Mouse (Mus musculus): ENCODE data around the gene Rftn2. TPM values are rescaled to one million over a fixed set of nuclear protein-coding genes. Genes with fewer than 3 reads are reported as not detected.

The Rftn2 gene
- polyA plus RNA-seq, 1 experiment from 2014 or later, result 9.2 TPM

GRCm38 (mm10) chr1:55236890-55237642, 10.5 kb upstream of the Rftn2 start, which contains the start of gene Mars2:
Gene Mars2, plus strand, starts transcription at chr1:55237177.
- no peaks in the 10 kb centered on the region for H3K9me3 ChIP-seq (ENCODE audit: control insufficient read depth, low read length)
- H3K27ac ChIP-seq (replicated peaks in 1 of 2; ENCODE audit: control insufficient read depth in 1 of 2, insufficient read depth in 1 of 2, low read depth in 2 of 2, low read length in 2 of 2), result peak within 1 kb of the TSS; percentile 71 to 77
- H3K4me1 ChIP-seq (ENCODE audit: control insufficient read depth in 2 of 2, insufficient read depth in 2 of 2, low read length in 2 of 2), result peaks cover 5 to 15% of the 10 kb centered on the region in 2 experiments; a peak in 3 of 4 replicates
- H3K9ac ChIP-seq (ENCODE audit: low read length), result peak within 1 kb of the TSS; percentile 86
- no peaks in the 10 kb centered on the region for H3K27me3 ChIP-seq (ENCODE audit: control insufficient read depth, insufficient read depth, low read length)
- peak; percentile 97 for ATAC-seq (ENCODE audit: insufficient number of reproducible peaks, insufficient read depth, low FRiP score, low read depth)
- peak within 1 kb of the TSS; percentile 99 for H3K4me2 ChIP-seq (ENCODE audit: low read length)
- H3K36me3 ChIP-seq (ENCODE audit: control insufficient read depth, insufficient read depth, low read length), result no peaks in the 10 kb centered on the region
- peak within 1 kb of the TSS; percentile 88 to 99 for H3K4me3 ChIP-seq (ENCODE audit: control insufficient read depth in 1 of 2, insufficient read depth in 1 of 2, low read depth in 1 of 2, low read length in 2 of 2)
- under 1% methylated on average over 78 of the region's 82 CpGs for WGBS

DNA sequence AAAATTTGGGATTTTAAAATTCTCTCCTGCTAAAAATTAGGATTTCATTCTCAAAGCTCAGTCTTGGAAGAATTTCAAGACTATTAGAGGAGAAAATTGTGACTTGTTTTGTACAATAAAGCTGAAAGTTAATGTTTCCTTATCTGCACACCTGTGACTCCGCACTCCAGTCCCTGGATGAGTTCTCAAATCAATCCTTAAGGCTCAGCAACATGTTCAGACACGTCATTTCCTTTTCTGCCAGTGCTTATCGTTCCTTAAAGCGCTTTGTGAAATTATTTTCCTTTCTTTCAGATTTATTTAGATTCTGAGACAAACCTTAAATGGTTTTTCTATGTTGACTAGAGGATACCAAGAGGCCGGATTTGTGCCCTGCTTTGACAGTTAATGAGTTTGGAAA, 9.9 kb upstream of the Rftn2 start:
- Histone ChIP-seq H3K27ac (replicated peaks in 1 of 2; ENCODE audit: control insufficient read depth in 1 of 2, insufficient read depth in 1 of 2, low read depth in 2 of 2, low read length in 2 of 2) (peak overlapping the region in 1 of 2 experiments; percentile 53; a peak in 1 of 4 replicates), H3K9ac (ENCODE audit: low read length) (peak overlapping the region; percentile 44), H3K4me3 (ENCODE audit: control insufficient read depth in 1 of 2, insufficient read depth in 1 of 2, low read depth in 1 of 2, low read length in 2 of 2) (peak overlapping the region; percentile 46 to 88), H3K27me3 (ENCODE audit: control insufficient read depth, insufficient read depth, low read length) (no peaks in the 10 kb centered on the region), H3K9me3 (ENCODE audit: control insufficient read depth, low read length) (no peaks in the 10 kb centered on the region), H3K4me2 (ENCODE audit: low read length) (peak overlapping the region; percentile 99), H3K36me3 (ENCODE audit: control insufficient read depth, insufficient read depth, low read length) (no peaks in the 10 kb centered on the region), H3K4me1 (ENCODE audit: control insufficient read depth in 2 of 2, insufficient read depth in 2 of 2, low read length in 2 of 2) (peaks cover 5 to 15% of the 10 kb centered on the region in 2 experiments; a peak in 3 of 4 replicates)
- no peak for ATAC-seq (ENCODE audit: insufficient number of reproducible peaks, insufficient read depth, low FRiP score, low read depth)
- WGBS, result 37% methylated on average over 5 of the region's 5 CpGs

DNA sequence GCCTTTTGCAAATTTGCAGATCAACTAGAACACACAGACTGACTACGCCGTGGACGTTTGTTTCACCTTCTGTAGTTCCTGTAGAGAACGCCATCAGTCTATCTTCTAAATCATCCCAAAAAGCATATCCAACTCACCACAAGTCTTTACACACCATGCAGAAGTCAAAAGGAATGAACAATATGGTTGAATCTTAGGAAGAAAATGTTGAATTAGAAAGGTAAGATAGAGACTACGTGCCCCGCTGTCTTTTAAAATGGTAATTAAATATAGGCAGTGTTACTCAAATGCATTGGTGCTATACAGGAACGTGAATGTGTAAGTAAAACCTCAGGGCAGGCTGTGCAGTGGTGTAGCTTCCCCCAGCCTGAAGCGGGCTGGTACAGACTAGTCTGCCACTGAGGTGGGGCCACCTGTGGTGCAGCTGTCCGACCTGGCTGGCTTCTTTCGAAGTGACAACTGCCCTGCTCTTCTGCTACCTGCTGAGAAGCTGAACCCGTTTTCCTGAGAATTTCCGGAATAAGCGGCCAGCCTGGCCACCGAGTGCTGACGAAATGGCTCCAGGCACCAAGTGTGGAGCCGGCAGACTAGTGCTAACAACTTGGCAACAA, 8.4 kb upstream of the Rftn2 start:
- no peak for ATAC-seq (ENCODE audit: insufficient number of reproducible peaks, insufficient read depth, low FRiP score, low read depth)
- Histone ChIP-seq H3K27me3 (ENCODE audit: control insufficient read depth, insufficient read depth, low read length) (no peaks in the 10 kb centered on the region), H3K4me3 (ENCODE audit: control insufficient read depth in 1 of 2, insufficient read depth in 1 of 2, low read depth in 1 of 2, low read length in 2 of 2) (no peak overlapping the region), H3K9me3 (ENCODE audit: control insufficient read depth, low read length) (no peaks in the 10 kb centered on the region), H3K9ac (ENCODE audit: low read length) (no peak overlapping the region), H3K4me2 (ENCODE audit: low read length) (no peak overlapping the region), H3K4me1 (ENCODE audit: control insufficient read depth in 2 of 2, insufficient read depth in 2 of 2, low read length in 2 of 2) (peaks cover 5 to 15% of the 10 kb centered on the region in 2 experiments; a peak in 3 of 4 replicates), H3K27ac (replicated peaks in 1 of 2; ENCODE audit: control insufficient read depth in 1 of 2, insufficient read depth in 1 of 2, low read depth in 2 of 2, low read length in 2 of 2) (no peak overlapping the region), H3K36me3 (ENCODE audit: control insufficient read depth, insufficient read depth, low read length) (no peaks in the 10 kb centered on the region)
- WGBS, result 50% methylated on average over 16 of the region's 16 CpGs

GRCm38 (mm10) chr1:55228256-55228884, 1.8 kb upstream of the Rftn2 start:
- Histone ChIP-seq H3K27ac (replicated peaks in 1 of 2; ENCODE audit: control insufficient read depth in 1 of 2, insufficient read depth in 1 of 2, low read depth in 2 of 2, low read length in 2 of 2) (no peak overlapping the region), H3K9me3 (ENCODE audit: control insufficient read depth, low read length) (no peaks in the 10 kb centered on the region), H3K27me3 (ENCODE audit: control insufficient read depth, insufficient read depth, low read length) (no peaks in the 10 kb centered on the region), H3K9ac (ENCODE audit: low read length) (no peak overlapping the region), H3K36me3 (ENCODE audit: control insufficient read depth, insufficient read depth, low read length) (no peaks in the 10 kb centered on the region), H3K4me3 (ENCODE audit: control insufficient read depth in 1 of 2, insufficient read depth in 1 of 2, low read depth in 1 of 2, low read length in 2 of 2) (no peak overlapping the region), H3K4me1 (ENCODE audit: control insufficient read depth in 2 of 2, insufficient read depth in 2 of 2, low read length in 2 of 2) (peaks cover 2 to 4% of the 10 kb centered on the region in 2 experiments; a peak in 2 of 4 replicates), H3K4me2 (ENCODE audit: low read length) (no peak overlapping the region)
- 66% methylated on average over 8 of the region's 8 CpGs for WGBS
- no peak for ATAC-seq (ENCODE audit: insufficient number of reproducible peaks, insufficient read depth, low FRiP score, low read depth)

DNA sequence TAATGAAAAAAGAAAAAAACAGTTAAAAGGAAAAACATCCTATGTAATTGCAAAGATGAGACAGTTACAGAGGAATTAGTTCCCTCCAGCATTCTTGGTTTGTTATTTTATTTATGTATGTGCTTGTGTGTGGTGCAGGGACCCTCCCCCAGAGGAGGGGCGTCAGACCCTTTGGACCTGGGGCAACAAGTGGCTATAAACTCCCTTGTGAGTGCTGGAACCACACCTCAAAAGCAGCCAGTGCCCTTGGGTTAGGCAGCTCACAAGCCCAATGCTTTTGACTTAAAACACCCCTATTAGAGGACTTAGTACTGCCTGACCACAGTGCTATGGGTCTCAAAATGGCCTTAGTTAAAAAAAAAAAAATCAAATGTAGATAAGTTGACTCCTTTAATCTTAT, 794 bp upstream of the Rftn2 start:
- H3K4me3 ChIP-seq (ENCODE audit: control insufficient read depth in 1 of 2, insufficient read depth in 1 of 2, low read depth in 1 of 2, low read length in 2 of 2), result no peak overlapping the region
- no peak overlapping the region for H3K27ac ChIP-seq (replicated peaks in 1 of 2; ENCODE audit: control insufficient read depth in 1 of 2, insufficient read depth in 1 of 2, low read depth in 2 of 2, low read length in 2 of 2)
- H3K36me3 ChIP-seq (ENCODE audit: control insufficient read depth, insufficient read depth, low read length), result no peaks in the 10 kb centered on the region
- H3K4me2 ChIP-seq (ENCODE audit: low read length), result no peak overlapping the region
- no peaks in the 10 kb centered on the region for H3K27me3 ChIP-seq (ENCODE audit: control insufficient read depth, insufficient read depth, low read length)
- no peak overlapping the region for H3K9ac ChIP-seq (ENCODE audit: low read length)
- H3K9me3 ChIP-seq (ENCODE audit: control insufficient read depth, low read length), result no peaks in the 10 kb centered on the region
- ATAC-seq (ENCODE audit: insufficient number of reproducible peaks, insufficient read depth, low FRiP score, low read depth), result no peak
- peaks cover 2 to 4% of the 10 kb centered on the region in 2 experiments; a peak in 2 of 4 replicates for H3K4me1 ChIP-seq (ENCODE audit: control insufficient read depth in 2 of 2, insufficient read depth in 2 of 2, low read length in 2 of 2)
- 50% methylated on average over 1 of the region's 1 CpGs for WGBS

- Histone ChIP-seq H3K9ac (ENCODE audit: low read length) (peak overlapping the region; percentile 78), H3K36me3 (ENCODE audit: control insufficient read depth, insufficient read depth, low read length) (no peaks in the 10 kb centered on the region), H3K4me3 (ENCODE audit: control insufficient read depth in 1 of 2, insufficient read depth in 1 of 2, low read depth in 1 of 2, low read length in 2 of 2) (peak overlapping the region; percentile 42 to 49), H3K9me3 (ENCODE audit: control insufficient read depth, low read length) (no peaks in the 10 kb centered on the region), H3K27ac (replicated peaks in 1 of 2; ENCODE audit: control insufficient read depth in 1 of 2, insufficient read depth in 1 of 2, low read depth in 2 of 2, low read length in 2 of 2) (peak overlapping the region; percentile 28 to 46; a peak in 2 of 4 replicates), H3K4me2 (ENCODE audit: low read length) (peak overlapping the region; percentile 66), H3K4me1 (ENCODE audit: control insufficient read depth in 2 of 2, insufficient read depth in 2 of 2, low read length in 2 of 2) (peaks cover 9 to 16% of the 10 kb centered on the region in 2 experiments), H3K27me3 (ENCODE audit: control insufficient read depth, insufficient read depth, low read length) (no peaks in the 10 kb centered on the region)
- no peak for ATAC-seq (ENCODE audit: insufficient number of reproducible peaks, insufficient read depth, low FRiP score, low read depth)
- WGBS, result 54% methylated on average over 3 of the region's 3 CpGs
These were observed 1.2 kb downstream of the Rftn2 start for GRCm38 (mm10) chr1:55225398-55225797.

GRCm38 (mm10) chr1:55224111-55224510, 2.5 kb downstream of the Rftn2 start:
- H3K27me3 ChIP-seq (ENCODE audit: control insufficient read depth, insufficient read depth, low read length), result no peaks in the 10 kb centered on the region
- H3K9ac ChIP-seq (ENCODE audit: low read length), result no peak overlapping the region
- no peak overlapping the region for H3K27ac ChIP-seq (replicated peaks in 1 of 2; ENCODE audit: control insufficient read depth in 1 of 2, insufficient read depth in 1 of 2, low read depth in 2 of 2, low read length in 2 of 2)
- H3K4me2 ChIP-seq (ENCODE audit: low read length), result peak overlapping the region; percentile 66
- H3K9me3 ChIP-seq (ENCODE audit: control insufficient read depth, low read length), result no peaks in the 10 kb centered on the region
- no peak overlapping the region for H3K4me3 ChIP-seq (ENCODE audit: control insufficient read depth in 1 of 2, insufficient read depth in 1 of 2, low read depth in 1 of 2, low read length in 2 of 2)
- H3K36me3 ChIP-seq (ENCODE audit: control insufficient read depth, insufficient read depth, low read length), result no peaks in the 10 kb centered on the region
- WGBS, result 78% methylated on average over 11 of the region's 11 CpGs
- ATAC-seq (ENCODE audit: insufficient number of reproducible peaks, insufficient read depth, low FRiP score, low read depth), result no peak
- H3K4me1 ChIP-seq (ENCODE audit: control insufficient read depth in 2 of 2, insufficient read depth in 2 of 2, low read length in 2 of 2), result peaks cover 9 to 16% of the 10 kb centered on the region in 2 experiments
